Mouse (Mus musculus) brain, embryonic 14.5 days (tissue): ENCODE results near the gene Cdpf1.

Experiments used
- CTCF ChIP-seq: fragments of 200-500 bp; IDR thresholded peaks from 2 replicates; pipeline ENCODE4 v1.5.1; 2012; ENCODE audit warnings: inconsistent platforms, mild to moderate bottlenecking, moderate library complexity, borderline replicate concordance; ENCODE audit not compliant: insufficient read depth, insufficient read length; ENCODE audit errors: extremely low read depth
- POLR2A ChIP-seq: fragments of 200-500 bp; IDR thresholded peaks from 2 replicates; pipeline ENCODE4 v1.6.1; 2012; ENCODE audit warnings: mild to moderate bottlenecking, inconsistent platforms, borderline replicate concordance; ENCODE audit not compliant: poor library complexity, insufficient read depth, insufficient read length, severe bottlenecking; ENCODE audit errors: extremely low read depth

DNA sequence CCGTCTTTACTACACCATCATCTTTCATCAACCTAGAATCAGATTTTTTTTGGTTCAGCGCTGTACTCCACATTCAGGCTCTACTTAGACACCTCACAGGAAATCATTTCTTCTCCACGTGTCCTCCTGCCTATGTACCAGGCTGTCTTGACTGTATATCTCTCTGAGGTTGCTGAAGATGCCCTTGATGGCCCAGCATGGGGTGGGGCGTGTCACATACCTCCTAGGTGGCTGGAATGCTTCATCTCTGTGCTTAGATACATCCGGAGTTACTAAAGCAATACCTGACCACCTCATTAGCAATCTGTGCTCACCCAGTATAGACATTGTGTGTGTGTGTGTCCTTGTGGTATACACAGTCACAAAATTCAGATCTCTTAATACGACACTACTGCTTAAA is 16.0 kb downstream of the Cdpf1 start:
- TF ChIP-seq CTCF = no peak
- no peak for TF ChIP-seq POLR2A
